Mouse (Mus musculus) erythroid progenitor cell, adult 5-6 weeks (primary cell): ENCODE measurements around the gene Fcer1g. TPM values are rescaled to one million over a fixed set of nuclear protein-coding genes. Genes with fewer than 3 reads are reported as not detected.

Source experiments
- ATAC-seq: replicated peaks from 2 replicates; pipeline ENCODE4 v1.8.0; 2016; ENCODE audit warnings: moderate number of reproducible peaks, mild to moderate bottlenecking, moderate TSS enrichment, inconsistent platforms; ENCODE audit not compliant: poor library complexity, low FRiP score, severe bottlenecking
- total RNA-seq, 2 experiments: library from RNA; stranded (forward) in 1 of 2; stranded (reverse) in 1 of 2; fragments of 150-400 nt in 1 of 2; fragments of 186-747, 209-891 nt in 1 of 2; gene quantifications; 2 replicates each; pipeline versions ENCODE4 v1.2.3 to v1.2.4; 2015 to 2017; ENCODE audit warnings: low replicate concordance in 2 of 2

The Fcer1g gene
- 214 and 248 TPM in 2 replicates for total RNA-seq (2015; ENCODE audit: low replicate concordance)
- 39.7 and 114 TPM in 2 replicates for total RNA-seq (2017; ENCODE audit: low replicate concordance)

- ATAC-seq: no peak
Measured at GRCm38 (mm10) chr1:171234126-171234525, at the start of gene Fcer1g. Fcer1g (minus strand) TSS chr1:171234365.

- ATAC-seq: no peak
Measured at GRCm38 (mm10) chr1:171283188-171284160, 49.3 kb upstream of the Fcer1g start.

GRCm38 (mm10) chr1:171282086-171282805 is 48.1 kb upstream of the Fcer1g start:
- no peak for ATAC-seq

GRCm38 (mm10) chr1:171281528-171281923 is 47.4 kb upstream of the Fcer1g start:
- ATAC-seq: peak; percentile 63

- ATAC-seq: peak; percentile 82
Measured at GRCm38 (mm10) chr1:171280916-171281527, 46.9 kb upstream of the Fcer1g start, which contains the start of gene Ppox. Ppox (minus strand) TSS chr1:171281186.

GRCm38 (mm10) chr1:171280250-171280915 is 46.2 kb upstream of the Fcer1g start:
- peak; percentile 36 for ATAC-seq

GRCm38 (mm10) chr1:171279721-171280120 is 45.6 kb upstream of the Fcer1g start:
- ATAC-seq: no peak

GRCm38 (mm10) chr1:171279012-171279705 is 45.0 kb upstream of the Fcer1g start:
- no peak for ATAC-seq

GRCm38 (mm10) chr1:171278436-171278835 is 44.3 kb upstream of the Fcer1g start:
- ATAC-seq: no peak

- ATAC-seq: no peak
Measured at GRCm38 (mm10) chr1:171277736-171278135, 43.6 kb upstream of the Fcer1g start.

GRCm38 (mm10) chr1:171276110-171276748 is 42.1 kb upstream of the Fcer1g start:
- no peak for ATAC-seq

- ATAC-seq: no peak
Measured at GRCm38 (mm10) chr1:171275144-171275734, 41.1 kb upstream of the Fcer1g start.

- no peak for ATAC-seq
Measured at GRCm38 (mm10) chr1:171274171-171274570, 40.0 kb upstream of the Fcer1g start.

GRCm38 (mm10) chr1:171272086-171272485 is 37.9 kb upstream of the Fcer1g start:
- no peak for ATAC-seq

- no peak for ATAC-seq
Measured at GRCm38 (mm10) chr1:171271622-171272021, 37.5 kb upstream of the Fcer1g start.

- no peak for ATAC-seq
Measured at GRCm38 (mm10) chr1:171271196-171271595, 37.0 kb upstream of the Fcer1g start.

- peak; percentile 67 for ATAC-seq
Measured at GRCm38 (mm10) chr1:171270573-171270900, 36.4 kb upstream of the Fcer1g start.

- ATAC-seq: peak; percentile 97
Measured at GRCm38 (mm10) chr1:171269848-171270572, 35.8 kb upstream of the Fcer1g start, which contains the start of gene B4galt3. B4galt3 (plus strand) TSS chr1:171270328.
